Mouse (Mus musculus) right cerebral cortex, postnatal 4 days (tissue): ENCODE results near the gene Ppp5c.
A peak's percentile ranks its signal among the peaks of the same experiment; 100 is the strongest.

Experiments used
- DNase-seq: peaks from one replicate; pipeline ENCODE4 v3.0.0-alpha.2; 2022

Ppp5c gene

DNA sequence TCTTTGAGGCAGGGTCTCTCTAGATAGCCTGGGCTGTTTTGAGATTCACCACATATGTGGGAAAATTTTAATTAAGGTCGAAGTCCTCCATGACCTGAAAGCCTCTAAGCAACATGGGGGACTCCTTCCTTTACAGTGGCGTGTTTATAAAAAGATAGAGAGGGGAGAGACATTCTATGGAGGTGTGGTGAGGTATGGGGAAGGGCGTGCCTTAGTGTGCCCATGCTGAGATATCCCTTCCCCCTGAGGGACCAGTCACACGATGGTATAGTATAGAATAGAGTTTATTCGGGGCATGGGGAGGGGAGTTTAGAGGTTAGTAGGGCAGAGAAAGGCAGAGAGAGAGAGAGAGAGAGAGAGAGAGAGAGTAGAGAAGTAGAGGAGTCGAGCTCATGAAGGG is 49.6 kb downstream of the Ppp5c start:
- no peak for DNase-seq

DNA sequence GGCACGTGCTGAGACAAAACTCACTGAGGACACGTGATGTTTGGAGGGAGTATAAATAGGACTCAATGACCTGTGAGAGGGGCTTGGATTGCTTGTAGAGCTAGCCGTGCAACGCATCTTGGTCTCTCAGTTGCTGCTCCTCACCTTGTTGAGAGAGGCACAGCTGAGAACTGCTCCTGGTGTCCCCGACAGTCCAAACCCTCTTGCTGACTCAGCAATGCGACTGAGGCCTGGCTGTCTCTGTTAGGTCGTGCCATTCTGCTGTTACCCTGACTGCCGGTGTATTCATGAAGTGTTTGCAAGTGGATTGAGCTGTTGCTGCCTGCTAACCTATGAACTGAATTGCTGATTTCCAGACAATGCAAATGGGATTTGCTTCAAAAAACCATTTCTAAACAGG is 51.4 kb downstream of the Ppp5c start:
- DNase-seq = no peak

DNA sequence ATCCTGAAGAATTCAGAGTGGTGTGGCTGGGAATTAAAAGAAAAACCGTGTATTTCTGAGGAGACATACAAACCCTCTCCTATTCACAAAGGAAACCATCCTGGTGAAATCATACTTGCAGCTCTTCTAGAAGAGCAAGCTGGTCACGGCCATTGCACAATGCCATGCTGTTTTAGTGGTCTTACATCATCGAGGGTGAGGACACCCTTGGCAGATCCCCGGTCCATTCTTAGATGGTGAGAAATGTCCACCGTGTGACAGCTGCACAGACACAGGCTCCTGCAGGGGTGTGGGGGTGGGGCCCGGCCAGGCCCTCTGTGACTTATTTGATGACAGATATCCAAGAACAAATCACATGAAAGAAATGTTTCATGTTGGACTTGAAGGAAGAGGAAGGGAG is 53.7 kb downstream of the Ppp5c start:
- no peak for DNase-seq

DNA sequence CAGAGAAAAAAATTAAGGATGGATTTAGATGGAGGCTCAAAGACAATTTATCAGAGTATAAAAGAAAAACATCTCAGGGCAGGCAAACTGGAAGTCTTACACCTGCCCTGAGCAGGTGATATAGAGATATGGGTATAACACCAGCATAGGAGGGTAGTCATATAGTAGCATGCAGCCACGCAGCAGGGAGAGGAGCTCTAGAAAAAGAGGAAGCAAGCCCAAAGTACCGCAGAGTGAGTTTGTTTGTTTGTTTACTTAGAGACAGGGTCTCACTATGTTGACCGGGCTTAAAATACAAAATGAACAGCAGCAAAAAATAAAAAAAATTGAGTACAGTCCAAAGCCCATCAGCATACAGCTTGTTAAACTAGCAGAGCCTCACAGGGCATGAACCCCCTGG is 56.6 kb downstream of the Ppp5c start:
- no peak for DNase-seq

DNA sequence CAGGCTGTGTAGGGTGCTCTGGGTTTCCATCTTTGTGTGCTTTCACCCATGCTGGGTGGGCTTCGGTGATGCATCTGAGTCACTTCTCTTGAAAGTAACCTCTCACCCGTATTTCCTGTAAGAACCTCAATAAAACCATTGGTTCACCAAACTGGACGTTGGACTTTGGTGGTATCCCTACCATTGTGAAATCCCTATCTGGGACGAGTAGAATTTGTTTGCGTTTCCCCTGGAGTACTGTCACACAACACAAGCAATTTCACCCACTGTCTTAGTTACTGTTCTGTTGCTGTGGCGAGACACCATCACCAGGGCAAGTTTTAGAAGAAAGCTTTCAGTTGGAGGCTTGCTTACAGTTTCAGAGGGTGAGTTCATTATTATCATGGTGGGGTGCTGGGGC is 59.3 kb downstream of the Ppp5c start:
- no peak for DNase-seq

DNA sequence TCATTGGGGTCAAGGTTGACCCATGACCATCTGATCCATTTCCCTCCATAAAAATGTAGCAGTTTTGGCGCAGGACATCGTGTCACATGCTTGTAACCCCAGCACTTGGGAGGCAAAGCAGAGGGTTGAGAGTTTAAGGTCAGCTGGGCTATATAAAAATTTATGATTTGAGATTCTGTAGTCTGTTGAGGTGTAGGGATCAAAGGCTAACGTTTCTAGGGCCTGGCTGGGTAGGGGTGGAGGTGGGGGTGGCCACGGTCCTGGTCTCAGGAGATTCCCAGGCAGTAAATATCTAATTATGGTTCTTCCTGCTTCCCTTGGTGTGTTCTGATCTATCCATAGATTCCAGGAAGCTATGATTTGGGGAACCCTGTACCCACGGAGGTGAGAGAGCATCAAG is 66.0 kb downstream of the Ppp5c start:
- no peak for DNase-seq

DNA sequence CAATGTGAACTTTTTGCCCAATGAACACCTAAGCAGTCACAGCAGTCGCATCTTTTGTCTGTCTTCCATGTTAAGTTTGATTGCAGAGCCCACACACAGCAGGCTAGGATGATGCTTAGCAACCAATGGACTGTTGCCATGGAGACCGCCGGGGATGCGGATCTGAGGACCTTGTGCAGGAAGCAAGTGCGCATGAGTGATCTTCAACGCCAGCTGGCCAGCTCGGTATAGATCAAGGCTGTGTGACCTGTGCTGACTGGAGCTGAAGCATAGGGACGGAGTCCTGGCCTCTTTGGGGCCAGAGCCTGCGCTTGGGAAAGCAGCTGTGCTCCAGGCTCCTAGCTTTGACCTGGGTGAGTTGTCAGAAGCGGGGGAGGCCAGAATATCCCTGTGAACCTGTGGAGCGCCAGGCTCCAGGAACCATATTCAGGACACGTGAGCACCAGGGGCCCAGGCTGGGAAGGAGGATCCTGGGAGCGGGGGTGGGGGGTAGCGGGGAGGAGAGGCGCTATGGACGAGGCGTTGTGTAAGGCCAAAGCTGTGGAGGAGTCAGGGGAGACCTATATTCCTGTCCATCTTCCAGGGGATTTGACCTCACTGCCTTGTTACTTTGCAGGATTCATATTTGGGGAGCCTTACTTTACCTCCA is 68.1 kb downstream of the Ppp5c start, which contains the start of gene Pnmal1:
Pnmal1 (plus strand) TSS at position 141 of the 649 bp plus-strand sequence.
- peak; percentile 92 for DNase-seq

DNA sequence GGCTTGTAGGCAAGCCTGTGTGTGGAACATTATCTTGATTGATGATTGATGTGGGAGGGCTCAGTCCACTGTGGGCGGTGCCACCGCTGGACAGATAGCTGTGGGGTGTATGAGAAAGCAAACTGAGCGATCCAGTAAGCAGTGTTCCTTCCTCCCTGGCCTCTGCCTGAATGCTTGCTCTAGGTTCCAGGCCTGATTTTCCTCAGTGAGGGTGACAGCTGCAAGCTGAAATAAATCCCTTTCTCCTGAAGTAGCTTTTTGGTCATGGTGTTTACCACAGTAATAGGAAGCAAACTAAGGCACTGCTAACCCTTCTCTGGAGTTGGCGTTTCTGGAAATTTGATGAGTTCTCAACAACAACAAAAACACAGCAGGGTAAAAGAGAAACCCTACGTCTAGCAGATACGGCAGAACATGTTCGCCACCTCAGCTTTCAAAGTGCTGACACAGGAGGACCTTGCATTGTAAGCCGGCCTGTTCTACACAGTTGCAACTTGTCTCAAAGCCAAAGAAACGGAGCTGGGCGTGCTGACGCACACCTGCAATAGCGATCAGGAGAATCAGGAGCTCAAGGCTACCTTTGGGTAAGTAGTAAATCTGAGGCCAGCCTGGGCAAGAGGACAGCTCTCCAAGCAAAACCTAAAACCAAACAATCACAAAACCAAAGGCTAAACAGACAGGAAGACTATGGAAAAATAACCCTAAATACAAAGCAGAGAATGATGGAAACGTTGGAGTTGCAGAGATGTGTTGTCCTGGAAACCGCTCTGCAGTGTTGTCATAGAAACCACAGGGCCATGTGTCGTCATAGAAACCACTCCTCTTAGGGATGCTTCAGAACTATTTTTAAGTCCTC is 71.1 kb downstream of the Ppp5c start:
- DNase-seq = no peak

DNA sequence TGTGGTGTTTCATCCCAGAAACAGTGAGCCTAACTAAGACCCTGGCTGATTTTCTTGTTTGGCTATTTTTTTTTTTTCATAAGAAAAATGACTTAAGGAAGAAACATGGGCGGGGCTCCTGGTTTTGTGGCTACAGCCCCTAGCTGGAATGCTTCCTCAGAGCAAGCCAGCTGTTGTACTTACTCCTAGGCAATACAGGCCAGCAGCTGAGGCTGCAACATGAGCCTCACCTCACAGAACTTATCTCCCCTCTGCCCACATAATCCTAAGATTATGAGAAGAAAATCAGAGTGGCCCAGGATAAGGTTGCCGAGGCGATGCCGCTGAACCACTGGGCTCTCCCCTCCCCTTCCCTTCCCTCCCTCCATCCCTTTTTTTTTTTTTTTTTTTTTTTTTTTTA is 72.0 kb downstream of the Ppp5c start:
- no peak for DNase-seq
